Mouse (Mus musculus) forebrain, postnatal 0 days (tissue): Measurements from ENCODE around the gene Ttll6. TPM values are rescaled to one million over a fixed set of nuclear protein-coding genes. Genes with fewer than 3 reads are reported as not detected.
A peak's percentile ranks its signal among the peaks of the same experiment; 100 is the strongest.

Experiments used
- ATAC-seq: fragments of 200-750 bp; cut with Nextera tagmentation; 2 replicates; pipeline ENCODE4 v1.8.0; 2017; ENCODE audit warnings: mild to moderate bottlenecking, moderate library complexity
- DNase-seq: peaks from one replicate; pipeline ENCODE4 v3.0.0-alpha.2; 2015
- H3K27ac ChIP-seq: fragments of 300-500 bp; sonication (generic); 2 replicates; pipeline ENCODE4 v1.5.1; 2014; ENCODE audit warnings: low read depth, mild to moderate bottlenecking, antibody characterized with exemption, low read length, moderate library complexity, mixed read lengths
- H3K27me3 ChIP-seq: fragments of 300-500 bp; sonication (generic); 2 replicates; pipeline ENCODE4 v1.6.1; 2014; ENCODE audit warnings: mild to moderate bottlenecking, low read length, mixed read lengths; ENCODE audit not compliant: insufficient read depth
- H3K36me3 ChIP-seq: fragments of 300-500 bp; sonication (generic); 2 replicates; pipeline ENCODE4 v1.6.1; 2014; ENCODE audit warnings: mild to moderate bottlenecking, moderate library complexity; ENCODE audit not compliant: insufficient read depth
- H3K4me1 ChIP-seq: fragments of 300-500 bp; sonication (generic); 2 replicates; pipeline ENCODE4 v1.6.1; 2014; ENCODE audit warnings: antibody characterized with exemption; ENCODE audit not compliant: insufficient read depth
- H3K4me2 ChIP-seq: fragments of 300-500 bp; sonication (generic); 2 replicates; pipeline ENCODE4 v1.6.1; 2014; ENCODE audit warnings: low read depth, mild to moderate bottlenecking, moderate library complexity
- H3K4me3 ChIP-seq: fragments of 300-500 bp; sonication (generic); 2 replicates; pipeline ENCODE4 v1.5.1; 2014; ENCODE audit warnings: low read depth, low read length, mixed read lengths
- H3K9ac ChIP-seq: fragments of 300-500 bp; sonication (generic); 2 replicates; pipeline ENCODE4 v1.6.1; 2014; ENCODE audit warnings: mild to moderate bottlenecking
- H3K9me3 ChIP-seq: fragments of 300-500 bp; sonication (generic); 2 replicates; pipeline ENCODE4 v1.6.1; 2016; ENCODE audit warnings: low read length
- CTCF ChIP-seq: sonication (generic); IDR thresholded peaks from 2 replicates; pipeline ENCODE4 v1.5.1; 2016; ENCODE audit warnings: antibody characterized with exemption, control low read depth, low read depth
- WGBS: fragments of 180-500 bp; shearing (Covaris S2); extraction: QIAGEN DNeasy Blood & Tissue Kit; methylation state at CpG from one replicate; pipeline ENCODE4 v1.1.7; 2014; 5-methylcytosine and 5-hydroxymethylcytosine counted together
- polyA plus RNA-seq: library from polyadenylated mRNA; unstranded; fragments of >200 nt; fragmentation: Nextera tagmentation; extraction: Ambion mirVana; gene quantifications from 2 replicates; pipeline ENCODE4 v1.2.1, GENCODE M21; 2015
- total RNA-seq: library from RNA; depleted of rRNA; stranded (reverse); fragments of >200 nt; gene quantifications from 2 replicates; pipeline ENCODE4 v1.2.3, GENCODE M21; 2014

The Ttll6 gene
- total and polyA plus RNA-seq, 2 experiments from 2014 or later, result 0.31 to 0.43 TPM

GRCm38 (mm10) chr11:96194961-96195640, 61.5 kb downstream of the Ttll6 start:
- no peaks in the 10 kb centered on the region for H3K36me3 ChIP-seq
- TF ChIP-seq CTCF, result no peak

GRCm38 (mm10) chr11:96195769-96196280, 62.2 kb downstream of the Ttll6 start:
- under 1% methylated on average over 20 of the region's 20 CpGs for WGBS

More at GRCm38 (mm10) chr11:96194961-96195640, 61.5 kb downstream of the Ttll6 start:
- 9% methylated on average over 11 of the region's 11 CpGs for WGBS
- Histone ChIP-seq H3K27me3 (peaks cover 100% of the 10 kb centered on the region), H3K9ac (no peak overlapping the region), H3K4me2 (no peak overlapping the region), H3K9me3 (no peaks in the 10 kb centered on the region), H3K27ac (no peak overlapping the region), H3K4me3 (no peak overlapping the region), H3K4me1 (no peaks in the 10 kb centered on the region)
- DNase-seq (no peak), ATAC-seq (no peak)

GRCm38 (mm10) chr11:96198642-96199041, 65.1 kb downstream of the Ttll6 start:
- Histone ChIP-seq H3K9ac (no peak overlapping the region), H3K4me3 (no peak overlapping the region), H3K9me3 (no peaks in the 10 kb centered on the region), H3K27ac (no peak overlapping the region), H3K4me2 (no peak overlapping the region), H3K36me3 (no peaks in the 10 kb centered on the region), H3K4me1 (no peaks in the 10 kb centered on the region), H3K27me3 (peaks cover 98% of the 10 kb centered on the region)
- WGBS, result 4% methylated on average over 12 of the region's 12 CpGs
- peak; percentile 72 for DNase-seq
- TF ChIP-seq CTCF, result peak; percentile 44
- ATAC-seq, result no peak

More at GRCm38 (mm10) chr11:96195769-96196280, 62.2 kb downstream of the Ttll6 start:
- no peak overlapping the region for H3K9ac ChIP-seq
- H3K27me3 ChIP-seq, result peaks cover 100% of the 10 kb centered on the region
- no peaks in the 10 kb centered on the region for H3K4me1 ChIP-seq
- H3K36me3 ChIP-seq, result no peaks in the 10 kb centered on the region
- H3K9me3 ChIP-seq, result no peaks in the 10 kb centered on the region
- TF ChIP-seq CTCF, result no peak
- H3K4me2 ChIP-seq, result no peak overlapping the region
- DNase-seq (no peak), ATAC-seq (no peak)
- no peak overlapping the region for H3K27ac ChIP-seq
- no peak overlapping the region for H3K4me3 ChIP-seq

GRCm38 (mm10) chr11:96199181-96200086, 65.8 kb downstream of the Ttll6 start:
- Histone ChIP-seq H3K4me3 (no peak overlapping the region), H3K27ac (no peak overlapping the region), H3K27me3 (peaks cover 98% of the 10 kb centered on the region), H3K4me2 (no peak overlapping the region), H3K9ac (no peak overlapping the region), H3K36me3 (no peaks in the 10 kb centered on the region), H3K9me3 (no peaks in the 10 kb centered on the region), H3K4me1 (no peaks in the 10 kb centered on the region)
- WGBS, result 2% methylated on average over 22 of the region's 22 CpGs
- DNase-seq, result no peak
- TF ChIP-seq CTCF, result no peak
- ATAC-seq, result no peak

- Histone ChIP-seq H3K4me1 (no peaks in the 10 kb centered on the region), H3K9ac (no peak overlapping the region), H3K27me3 (peaks cover 97% of the 10 kb centered on the region), H3K9me3 (no peaks in the 10 kb centered on the region), H3K4me3 (no peak overlapping the region), H3K4me2 (no peak overlapping the region), H3K27ac (no peak overlapping the region), H3K36me3 (no peaks in the 10 kb centered on the region)
- no peak for TF ChIP-seq CTCF
- ATAC-seq (no peak), DNase-seq (no peak)
- 3% methylated on average over 14 of the region's 14 CpGs for WGBS
Measured at GRCm38 (mm10) chr11:96200183-96200655, 66.6 kb downstream of the Ttll6 start.

GRCm38 (mm10) chr11:96201741-96202140, 68.2 kb downstream of the Ttll6 start:
- no peak overlapping the region for H3K4me3 ChIP-seq
- ATAC-seq, result no peak
- peaks cover 96% of the 10 kb centered on the region for H3K27me3 ChIP-seq
- H3K9ac ChIP-seq, result no peak overlapping the region
- H3K9me3 ChIP-seq, result no peaks in the 10 kb centered on the region
- H3K36me3 ChIP-seq, result no peaks in the 10 kb centered on the region
- no peak overlapping the region for H3K4me2 ChIP-seq
- H3K27ac ChIP-seq, result no peak overlapping the region
- H3K4me1 ChIP-seq, result no peaks in the 10 kb centered on the region
- TF ChIP-seq CTCF, result no peak
- peak; percentile 8 for DNase-seq
